Comparison of ENCODE assay signal across 8 mouse cellular contexts in genomic region chr9:78182474-78182873, GRCm38 (mm10). TPM values are rescaled to one million over a fixed set of nuclear protein-coding genes. Genes with fewer than 3 reads are reported as not detected.
DNase-seq lines count a peak whose midpoint lies in the region; ATAC-seq lines count a peak whose summit lies in the region.
"Not testable (repeated sequence)": the region's sequence is repeated elsewhere in the genome, so short reads cannot be mapped to it uniquely, and the experiment has no call there.

Gsta4 (plus strand) TSS chr9:78182774.

- not testable (repeated sequence) for H3K9me3 ChIP-seq in embryonic facial prominence, embryonic 14.5 days (ENCODE audit: control insufficient read depth, low read length); kidney, embryonic 15.5 days (replicated peaks); limb, embryonic 10.5 days (replicated peaks); lung, embryonic 16.5 days (ENCODE audit: control insufficient read depth, low read length); stomach, embryonic 15.5 days

- H3K9ac ChIP-seq in embryonic facial prominence, embryonic 14.5 days (ENCODE audit: low read depth, low read length); kidney, embryonic 15.5 days; lung, embryonic 16.5 days (ENCODE audit: low read length); stomach, embryonic 15.5 days: not testable (repeated sequence)

- not testable (repeated sequence) for H3K27ac ChIP-seq in embryonic facial prominence, embryonic 14.5 days (replicated peaks; ENCODE audit: low read depth, low read length); kidney, embryonic 15.5 days; limb, embryonic 10.5 days; lung, embryonic 16.5 days (ENCODE audit: low read length); stomach, embryonic 15.5 days

- H3K4me3 ChIP-seq in embryonic facial prominence, embryonic 14.5 days (ENCODE audit: low read depth, low read length); kidney, embryonic 15.5 days (replicated peaks); limb, embryonic 10.5 days; lung, embryonic 16.5 days (ENCODE audit: low read length); stomach, embryonic 15.5 days (replicated peaks): not testable (repeated sequence)

- not testable (repeated sequence) for DNase-seq in adrenal gland, adult 18-20 months (ENCODE audit: low spot score in 2 of 2); embryonic facial prominence, embryonic 14.5 days (ENCODE audit: low spot score); gastrocnemius, postnatal 36 days; heart, postnatal 4 days; limb, embryonic 10.5 days (ENCODE audit: low spot score)

- H3K36me3 ChIP-seq in embryonic facial prominence, embryonic 14.5 days (ENCODE audit: control insufficient read depth, insufficient read depth, low read length); kidney, embryonic 15.5 days; limb, embryonic 10.5 days; lung, embryonic 16.5 days (ENCODE audit: control insufficient read depth, insufficient read depth, low read length); stomach, embryonic 15.5 days: not testable (repeated sequence)

- H3K4me1 ChIP-seq in embryonic facial prominence, embryonic 14.5 days (ENCODE audit: control insufficient read depth, insufficient read depth, low read length); kidney, embryonic 15.5 days; limb, embryonic 10.5 days; lung, embryonic 16.5 days (replicated peaks; ENCODE audit: control insufficient read depth, insufficient read depth, low read length); stomach, embryonic 15.5 days: not testable (repeated sequence)

- H3K27me3 ChIP-seq in embryonic facial prominence, embryonic 14.5 days (replicated peaks; ENCODE audit: control insufficient read depth, insufficient read depth, low read length); kidney, embryonic 15.5 days; limb, embryonic 10.5 days (ENCODE audit: low read depth, poor library complexity, severe bottlenecking); lung, embryonic 16.5 days (ENCODE audit: control insufficient read depth, insufficient read depth, low read depth, low read length); stomach, embryonic 15.5 days (replicated peaks): not testable (repeated sequence)

- WGBS in embryonic facial prominence, embryonic 14.5 days: 88% methylated on average over 4 of the region's 7 CpGs
- WGBS in kidney, embryonic 15.5 days: 96% methylated on average over 4 of the region's 7 CpGs
- 96% methylated on average over 4 of the region's 7 CpGs for WGBS in limb, embryonic 10.5 days
- WGBS in lung, embryonic 16.5 days: 97% methylated on average over 4 of the region's 7 CpGs
- 94% methylated on average over 4 of the region's 7 CpGs for WGBS in stomach, embryonic 15.5 days

- not testable (repeated sequence) for ATAC-seq in embryonic facial prominence, embryonic 14.5 days (ENCODE audit: low read depth); kidney, embryonic 15.5 days (replicated peaks; ENCODE audit: low FRiP score); lung, embryonic 16.5 days (ENCODE audit: low read depth); stomach, embryonic 15.5 days (ENCODE audit: insufficient read depth, low FRiP score, low read depth)

- intact Hi-C loops in gastrocnemius, postnatal 36 days (cut with DNase I): not testable (repeated sequence)

- not testable (repeated sequence) for H3K4me2 ChIP-seq in embryonic facial prominence, embryonic 14.5 days (ENCODE audit: low read depth, low read length); kidney, embryonic 15.5 days; lung, embryonic 16.5 days (ENCODE audit: low read depth, low read length); stomach, embryonic 15.5 days

RNA-seq across cellular contexts. Expression of gene Gsta4, which starts in this region (rescaled TPM):
- total RNA-seq in adrenal gland, adult 18-20 months (2021): 10 to 100 TPM; 52.4 to 87.4 TPM
- polyA plus RNA-seq in embryonic facial prominence, embryonic 14.5 days (2014; fragmentation: Nextera tagmentation; extraction: Ambion mirVana): 67.1 and 70.7 TPM in 2 replicates
- 10 to 100 TPM; 10.8 to 14.3 TPM for total RNA-seq in gastrocnemius, postnatal 36 days (2021)
- total RNA-seq in heart, postnatal 4 days (2021): 10 to 100 TPM; 66.4 to 68.2 TPM
- polyA plus RNA-seq in kidney, embryonic 15.5 days (2015; fragmentation: Nextera tagmentation; extraction: Ambion mirVana): 109 and 115 TPM in 2 replicates
- 89.0 and 114 TPM in 2 replicates for polyA plus RNA-seq in limb, embryonic 10.5 days (2016; fragmentation: Nextera tagmentation; extraction: Ambion mirVana)
- 87.5 and 105 TPM in 2 replicates for polyA plus RNA-seq in lung, embryonic 16.5 days (2015; fragmentation: Nextera tagmentation; extraction: Ambion mirVana)
- 433 and 454 TPM in 2 replicates for polyA plus RNA-seq in stomach, embryonic 15.5 days (2015; fragmentation: Nextera tagmentation; extraction: Ambion mirVana)
